Mouse (Mus musculus): ENCODE results near the gene Arhgap33. TPM values are rescaled to one million over a fixed set of nuclear protein-coding genes. Genes with fewer than 3 reads are reported as not detected.

Gene Arhgap33
- total RNA-seq, 1 experiment from 2014 or later, result 5.2 TPM

DNA sequence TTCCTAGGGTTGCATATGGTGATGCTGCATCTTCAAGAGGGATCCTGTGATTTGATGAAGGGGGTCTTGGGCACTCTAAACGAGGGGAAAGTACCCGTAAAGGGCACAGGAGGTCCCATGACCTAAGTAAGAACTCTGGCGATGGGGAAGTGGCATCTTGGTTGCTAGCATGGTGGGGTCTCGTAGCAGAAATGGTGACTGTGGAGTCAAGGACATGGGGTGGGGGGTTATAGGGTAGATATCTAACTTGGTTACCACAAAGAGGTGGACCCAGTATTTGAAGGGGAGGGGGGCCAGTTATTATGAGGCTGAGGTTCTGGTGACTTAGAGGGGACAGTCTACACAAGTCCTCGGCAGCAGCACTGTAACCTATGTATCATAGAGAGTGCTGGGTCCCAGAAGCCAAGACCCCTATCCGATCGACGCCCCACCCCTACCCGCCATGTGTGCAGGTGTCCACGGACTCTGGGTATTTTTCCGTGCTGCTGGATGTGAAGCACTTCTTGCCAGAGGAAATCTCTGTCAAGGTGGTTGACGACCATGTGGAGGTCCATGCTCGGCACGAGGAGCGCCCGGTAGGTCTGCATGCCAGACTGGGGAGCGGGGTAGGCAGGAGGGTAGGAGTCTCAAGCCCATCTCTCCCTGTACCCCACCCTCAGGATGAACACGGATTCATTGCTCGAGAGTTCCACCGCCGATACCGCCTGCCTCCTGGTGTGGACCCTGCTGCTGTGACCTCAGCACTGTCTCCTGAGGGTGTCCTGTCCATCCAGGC, 19.1 kb upstream of the Arhgap33 start:
- no peak for ATAC-seq (replicated peaks; ENCODE audit: low read depth, poor library complexity, severe bottlenecking)

DNA sequence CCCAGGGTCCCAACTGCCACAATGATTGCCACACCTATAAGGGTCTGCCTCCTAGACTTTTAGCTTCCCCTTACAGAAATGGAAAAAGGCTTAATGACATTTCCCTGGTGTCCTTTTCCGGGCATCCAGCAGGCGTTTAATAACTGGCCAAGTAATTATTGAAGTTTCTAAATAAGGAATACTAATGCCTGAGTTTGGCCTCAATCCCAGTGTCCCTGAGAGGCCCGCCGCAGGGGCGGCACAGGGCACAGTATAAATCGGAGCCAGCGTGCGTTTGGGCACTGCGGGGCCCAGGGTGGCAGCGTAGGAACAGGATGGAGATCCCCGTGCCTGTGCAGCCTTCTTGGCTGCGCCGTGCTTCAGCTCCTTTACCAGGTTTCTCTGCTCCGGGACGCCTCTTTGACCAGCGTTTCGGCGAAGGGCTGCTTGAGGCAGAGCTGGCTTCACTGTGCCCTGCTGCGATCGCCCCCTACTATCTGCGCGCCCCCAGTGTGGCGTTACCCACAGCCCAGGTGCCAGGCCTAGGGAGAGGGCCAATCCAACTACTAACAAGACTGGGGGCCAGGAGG, 18.2 kb upstream of the Arhgap33 start:
- ATAC-seq (replicated peaks; ENCODE audit: low read depth, poor library complexity, severe bottlenecking), result no peak

DNA sequence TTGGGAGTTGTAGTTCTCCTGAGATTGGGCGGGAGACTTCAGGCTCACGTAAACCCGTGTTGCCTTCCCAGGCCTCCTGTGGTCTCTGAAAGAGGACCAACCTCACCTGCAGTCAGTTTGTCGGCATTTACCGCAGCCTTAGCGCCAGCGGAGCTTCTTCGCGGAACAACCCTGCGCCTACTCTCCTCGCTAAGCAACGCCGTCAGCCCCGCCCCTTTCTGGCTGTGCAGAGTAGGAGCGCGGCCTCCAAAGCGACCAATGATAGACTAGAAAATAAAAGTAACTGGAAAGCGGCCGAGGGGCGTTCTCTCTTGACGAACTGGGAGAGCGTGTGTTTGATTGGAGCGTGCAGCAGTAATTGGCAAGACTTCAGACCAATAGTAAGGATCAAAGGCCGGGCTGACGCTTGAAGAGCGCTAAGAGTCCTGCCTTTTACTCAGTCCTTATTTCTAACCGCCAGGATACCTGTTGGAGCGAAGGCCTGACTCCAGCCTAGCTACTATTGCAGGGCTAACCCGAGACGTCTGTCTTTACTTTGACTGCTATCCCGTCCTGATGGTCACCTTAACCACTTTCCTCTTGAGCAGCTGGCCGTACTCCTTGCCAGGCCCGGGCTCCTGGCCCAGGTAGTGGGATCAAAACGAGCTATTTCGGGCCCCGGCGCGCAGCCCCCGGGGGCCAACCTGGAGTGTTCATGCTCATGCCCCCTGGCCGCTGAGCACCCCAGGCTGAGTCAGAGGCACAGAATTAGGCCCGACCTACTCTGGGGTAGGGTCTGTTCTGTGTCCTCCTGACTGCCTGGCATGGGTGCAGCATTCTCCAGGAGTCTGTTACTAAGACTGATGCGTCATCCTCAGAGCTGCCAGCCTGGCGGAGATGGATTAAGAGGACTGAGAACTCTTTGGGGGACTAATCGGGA, 17.5 kb upstream of the Arhgap33 start, which contains the start of the genes Hspb6 and Proser3:
Hspb6 (plus strand) TSS at position 77 of the 919 bp plus-strand sequence.
Proser3 (minus strand) TSS at position 198 of the 919 bp plus-strand sequence.
- peak; percentile 88 for ATAC-seq (replicated peaks; ENCODE audit: low read depth, poor library complexity, severe bottlenecking)

DNA sequence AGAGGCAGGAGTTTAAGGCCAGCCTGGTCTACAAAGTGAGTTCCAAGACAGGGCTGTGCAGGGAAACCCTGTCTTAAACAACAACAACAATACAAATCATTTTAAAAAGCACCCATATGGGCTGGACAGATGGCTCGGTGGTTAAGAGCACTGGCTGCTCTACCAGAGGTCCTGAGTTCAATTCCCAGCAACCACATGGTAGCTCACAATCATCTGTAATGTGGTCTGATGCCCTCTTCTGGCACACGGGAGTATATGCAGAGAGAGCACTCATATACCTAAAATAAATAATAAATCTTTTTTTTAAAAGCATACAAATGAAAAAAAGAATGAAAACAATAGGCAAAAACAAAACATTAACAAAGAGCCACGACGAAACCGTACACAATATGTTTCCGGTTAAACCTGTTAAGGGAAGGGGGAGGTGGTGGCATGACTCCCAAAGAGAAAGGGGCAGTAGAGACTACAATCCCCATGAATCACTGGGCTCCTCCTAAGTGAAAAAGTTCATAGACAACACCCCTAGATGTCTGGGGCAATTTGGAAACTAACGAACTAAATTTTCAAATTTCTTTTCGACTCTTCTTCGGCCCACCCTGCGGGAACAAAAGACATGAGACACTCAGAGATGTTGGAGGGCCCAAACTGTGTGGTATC, 16.7 kb upstream of the Arhgap33 start:
- peak; percentile 64 for ATAC-seq (replicated peaks; ENCODE audit: low read depth, poor library complexity, severe bottlenecking)

DNA sequence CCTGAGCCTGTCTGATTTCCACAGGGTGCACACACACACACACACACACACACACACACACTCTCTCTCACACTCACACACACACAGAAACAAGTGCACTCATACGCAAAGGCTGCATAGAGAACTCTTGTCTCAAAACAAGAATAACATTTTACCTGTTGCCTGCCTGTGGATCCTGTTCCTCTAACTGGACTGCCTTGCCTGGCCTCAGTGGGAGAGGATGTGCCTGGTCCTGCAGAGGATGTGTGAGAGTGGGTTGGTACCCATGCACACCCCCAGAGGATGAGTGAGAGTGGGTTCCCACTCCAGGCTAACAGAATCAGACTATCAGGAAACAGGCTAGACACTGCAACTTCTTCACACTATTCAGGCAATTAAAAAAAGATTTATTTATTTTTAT, 15.7 kb upstream of the Arhgap33 start:
- no peak for ATAC-seq (replicated peaks; ENCODE audit: low read depth, poor library complexity, severe bottlenecking)

DNA sequence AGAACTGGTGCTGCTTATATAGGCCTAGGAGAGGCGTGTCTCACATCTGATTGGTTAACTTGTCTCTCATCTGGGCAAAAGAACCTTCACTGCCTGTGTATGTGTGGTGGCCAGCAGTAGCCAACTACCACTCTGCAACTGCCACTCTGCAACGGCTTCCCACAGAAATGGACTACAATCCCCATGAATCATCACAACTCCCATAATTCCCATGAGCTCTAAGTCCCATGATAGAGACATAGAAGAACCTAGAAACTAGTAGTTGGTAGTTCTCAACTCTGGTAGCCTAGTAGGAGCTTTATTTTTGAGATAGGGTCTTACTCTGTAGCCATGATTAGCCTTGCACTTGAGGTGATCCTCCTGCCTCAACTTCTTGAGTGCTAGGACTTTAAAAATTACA, 15.0 kb upstream of the Arhgap33 start:
- no peak for ATAC-seq (replicated peaks; ENCODE audit: low read depth, poor library complexity, severe bottlenecking)

DNA sequence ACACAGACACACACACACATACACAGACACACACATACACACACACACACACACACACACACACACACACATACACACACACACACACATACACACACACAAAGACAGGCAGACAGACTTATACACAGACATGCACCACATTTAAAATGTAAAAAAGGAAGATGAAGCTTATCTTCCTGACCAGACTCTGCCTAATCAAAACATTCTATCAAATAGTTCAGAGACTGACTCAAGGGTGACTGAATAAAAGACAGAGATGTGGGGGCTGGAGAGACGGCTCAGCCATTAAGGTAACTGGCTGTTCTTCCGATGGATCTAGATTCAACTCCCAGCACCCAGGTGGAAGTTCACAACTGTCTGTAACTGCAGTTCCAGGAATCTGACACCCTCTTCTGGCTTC, 9.5 kb upstream of the Arhgap33 start:
- ATAC-seq (replicated peaks; ENCODE audit: low read depth, poor library complexity, severe bottlenecking), result no peak

DNA sequence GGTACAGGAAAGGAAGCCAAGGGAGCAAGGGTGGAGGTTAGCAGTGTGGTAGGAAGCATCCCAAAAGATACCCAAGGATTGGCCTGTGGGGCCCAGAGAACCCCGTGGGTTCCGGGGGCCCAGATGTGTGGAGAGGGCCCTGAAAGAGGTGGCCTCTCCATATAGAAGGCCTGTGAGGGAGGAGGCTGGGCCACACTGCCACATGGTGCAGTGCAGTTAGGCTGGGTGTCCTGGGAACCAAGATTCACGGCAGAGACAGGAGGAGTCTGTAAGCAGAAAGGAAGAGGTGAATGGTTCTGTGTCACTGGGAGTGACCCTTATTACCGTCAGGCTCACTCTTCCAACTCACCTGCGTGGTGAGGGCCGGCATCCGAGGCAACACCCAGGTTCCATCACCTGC, 5.7 kb upstream of the Arhgap33 start:
- ATAC-seq (replicated peaks; ENCODE audit: low read depth, poor library complexity, severe bottlenecking), result no peak

DNA sequence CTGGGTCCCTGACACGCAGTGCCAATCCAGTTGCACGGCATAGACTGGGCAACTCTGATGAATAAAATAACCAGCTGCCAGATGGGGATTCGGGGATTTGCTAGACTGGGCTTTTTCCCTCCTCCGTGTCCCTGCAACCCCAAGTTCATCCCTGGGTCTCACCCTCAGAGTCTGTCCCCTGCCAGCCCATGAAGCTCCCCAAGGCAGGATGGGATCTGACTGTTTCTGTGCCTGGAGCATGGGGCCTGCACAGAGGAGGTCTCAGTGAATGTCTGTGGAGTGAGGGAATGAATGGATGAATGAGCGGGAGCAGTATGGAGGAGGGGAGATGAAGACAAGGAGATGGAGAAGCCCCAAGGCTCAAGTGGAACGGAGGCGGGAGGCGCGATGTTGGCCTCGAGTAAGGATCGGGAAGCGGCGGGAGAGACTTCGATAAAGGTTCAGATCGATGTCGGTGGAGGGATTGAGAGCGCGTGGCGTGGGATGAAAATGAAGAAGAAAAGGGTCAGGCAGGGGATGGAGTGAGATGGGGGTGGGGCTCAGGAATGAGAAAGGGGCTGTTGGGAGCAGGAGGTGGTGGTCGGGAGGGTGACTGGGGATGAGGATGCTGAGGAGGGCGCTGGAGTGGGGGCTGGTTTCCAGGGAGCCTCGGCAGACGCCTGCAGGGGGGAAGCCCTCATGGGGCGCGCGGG, 773 bp downstream of the Arhgap33 start:
- no peak for ATAC-seq (replicated peaks; ENCODE audit: low read depth, poor library complexity, severe bottlenecking)

DNA sequence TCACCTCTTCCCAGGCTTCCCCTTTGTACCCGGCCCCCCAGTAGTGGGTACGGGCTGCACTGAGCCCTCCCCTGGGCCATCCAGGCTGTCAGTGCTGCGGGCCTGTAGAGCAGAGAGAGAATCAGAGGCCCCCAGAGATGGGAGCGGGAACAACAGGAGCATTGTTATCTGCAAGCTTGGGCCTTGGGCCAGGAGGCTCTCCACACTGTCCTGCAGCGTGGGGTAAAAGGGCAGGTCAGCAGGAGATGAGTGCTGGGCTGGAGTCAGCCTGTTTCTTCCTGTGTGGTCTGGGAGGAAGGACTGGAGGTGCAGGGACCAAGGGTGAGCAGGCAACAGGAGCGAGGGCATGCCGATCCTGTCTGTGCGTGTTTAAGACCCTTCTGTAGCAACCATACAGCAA, 1.9 kb downstream of the Arhgap33 start:
- ATAC-seq (replicated peaks; ENCODE audit: low read depth, poor library complexity, severe bottlenecking), result no peak

DNA sequence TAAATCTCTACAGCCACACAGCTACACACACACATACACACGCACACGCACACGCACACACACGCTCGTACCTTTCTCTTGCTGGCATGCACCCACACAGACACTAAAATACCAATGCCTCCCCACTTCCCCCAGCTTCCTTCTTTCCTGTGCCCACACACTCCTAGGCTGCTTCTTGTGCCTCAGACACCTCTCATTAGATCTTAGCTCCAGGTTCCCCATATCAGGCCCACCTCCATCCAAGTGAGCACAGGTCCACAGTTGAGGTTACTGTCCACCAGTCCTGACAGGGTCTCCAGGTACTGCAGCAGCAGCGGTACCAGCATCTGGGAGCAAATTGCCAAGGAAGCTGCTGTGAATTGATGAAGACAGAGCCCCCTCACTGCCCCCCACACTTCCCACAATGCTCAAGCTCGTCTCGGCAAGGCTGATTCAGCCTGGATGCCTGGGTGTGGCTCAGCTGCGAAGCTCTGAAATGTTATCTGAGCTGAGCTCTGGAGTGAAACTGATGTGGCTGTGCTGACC, 3.5 kb downstream of the Arhgap33 start:
- ATAC-seq (replicated peaks; ENCODE audit: low read depth, poor library complexity, severe bottlenecking), result no peak

DNA sequence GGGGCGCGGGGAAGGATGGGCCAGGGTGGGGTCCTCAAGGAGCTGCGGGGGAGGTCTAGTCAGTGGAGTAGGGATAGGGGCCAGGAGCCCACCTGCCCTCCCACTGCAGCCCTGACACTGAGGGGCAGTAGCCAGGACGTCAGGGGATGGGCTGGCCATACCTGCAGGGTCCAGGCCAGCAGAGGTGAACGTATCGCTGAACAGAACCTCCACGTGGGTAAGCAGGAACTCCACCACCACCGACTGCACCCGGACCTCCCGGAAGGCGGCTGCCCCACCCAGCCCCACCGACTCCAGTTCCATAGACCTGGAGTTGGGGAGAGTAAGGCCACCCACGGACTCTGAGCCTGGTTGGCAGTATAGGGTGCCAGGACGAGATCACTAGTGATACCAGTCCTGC, 7.9 kb downstream of the Arhgap33 start:
- ATAC-seq (replicated peaks; ENCODE audit: low read depth, poor library complexity, severe bottlenecking), result no peak

DNA sequence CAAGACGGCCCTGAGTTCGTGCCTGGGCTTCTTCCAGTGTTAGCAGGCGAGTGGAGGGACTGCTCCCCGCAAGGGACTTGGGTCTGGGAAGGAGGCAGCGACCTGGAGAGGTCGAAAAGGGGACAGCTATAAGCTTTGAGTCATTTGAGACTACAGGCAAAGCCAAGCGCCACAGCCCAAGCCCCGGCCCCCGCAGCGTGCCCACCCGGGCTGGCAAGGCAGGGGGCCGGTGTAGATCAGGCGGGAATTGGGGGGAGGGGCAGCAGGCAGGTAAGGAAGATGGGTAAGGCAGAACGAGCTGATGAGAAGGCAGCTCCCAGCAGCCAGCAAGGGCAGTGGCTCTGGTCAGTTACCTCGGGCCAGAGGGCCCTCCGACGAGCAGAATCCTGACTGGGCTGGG, 8.5 kb downstream of the Arhgap33 start:
- ATAC-seq (replicated peaks; ENCODE audit: low read depth, poor library complexity, severe bottlenecking), result no peak

DNA sequence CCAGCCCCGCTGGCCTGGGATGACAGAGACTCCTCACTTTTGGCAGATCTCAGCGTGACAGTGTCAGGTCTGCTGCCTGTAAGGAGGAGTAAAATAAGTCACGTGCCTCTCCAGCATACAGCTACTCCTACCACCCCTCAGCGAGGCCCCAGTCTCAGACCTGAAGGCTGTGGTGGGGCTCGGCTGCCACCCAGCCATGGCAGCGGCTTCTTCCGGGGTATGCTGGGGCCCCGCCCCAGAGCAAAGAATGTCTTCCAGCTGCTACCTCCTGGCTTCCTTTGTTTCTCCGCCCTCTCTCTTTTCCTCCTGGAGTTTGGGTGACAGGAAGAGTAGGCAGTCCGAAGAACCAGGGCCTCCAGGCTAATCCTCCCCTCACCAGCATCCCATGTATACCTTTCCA, 8.9 kb downstream of the Arhgap33 start:
- no peak for ATAC-seq (replicated peaks; ENCODE audit: low read depth, poor library complexity, severe bottlenecking)

DNA sequence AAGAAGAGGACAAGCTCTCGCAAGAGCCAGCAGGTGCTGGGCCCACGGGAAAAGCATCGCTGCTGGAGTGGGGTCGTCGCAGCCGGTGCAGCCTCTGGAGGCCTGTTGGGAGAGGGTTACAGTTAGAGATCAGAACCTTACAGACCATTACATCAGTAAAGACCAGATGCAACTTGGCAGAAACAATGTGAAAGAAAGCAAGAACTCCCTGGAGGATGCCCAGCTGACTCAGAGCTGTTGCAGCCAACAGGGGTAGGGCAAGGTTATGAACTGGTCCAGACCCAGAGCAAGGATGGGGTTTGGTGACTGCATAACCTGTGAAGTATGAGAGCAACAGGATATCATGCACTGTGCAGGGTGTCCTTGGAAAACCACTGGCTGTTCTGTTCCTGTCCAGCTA, 10.4 kb downstream of the Arhgap33 start:
- ATAC-seq (replicated peaks; ENCODE audit: low read depth, poor library complexity, severe bottlenecking), result no peak

DNA sequence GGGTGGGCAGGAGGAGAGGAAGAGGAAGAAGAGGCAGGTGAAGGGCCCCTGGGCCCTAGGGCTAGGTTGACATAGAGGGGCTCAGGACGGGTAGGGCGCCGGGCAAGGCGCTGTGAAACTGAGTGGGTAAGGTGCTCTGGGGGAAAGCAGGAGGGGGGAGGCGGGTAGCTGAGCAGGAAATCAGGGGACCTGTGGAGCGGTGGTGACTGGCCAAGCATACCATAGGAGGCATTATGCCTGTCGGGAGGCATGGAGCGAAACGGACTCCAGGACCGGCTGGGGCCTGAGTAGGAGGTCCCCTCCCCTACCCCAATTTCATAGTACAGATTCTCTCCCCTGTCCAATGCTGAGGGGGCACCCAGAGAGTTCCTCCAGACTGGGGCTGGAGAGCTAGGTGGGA, 12.0 kb downstream of the Arhgap33 start:
- ATAC-seq (replicated peaks; ENCODE audit: low read depth, poor library complexity, severe bottlenecking), result no peak

DNA sequence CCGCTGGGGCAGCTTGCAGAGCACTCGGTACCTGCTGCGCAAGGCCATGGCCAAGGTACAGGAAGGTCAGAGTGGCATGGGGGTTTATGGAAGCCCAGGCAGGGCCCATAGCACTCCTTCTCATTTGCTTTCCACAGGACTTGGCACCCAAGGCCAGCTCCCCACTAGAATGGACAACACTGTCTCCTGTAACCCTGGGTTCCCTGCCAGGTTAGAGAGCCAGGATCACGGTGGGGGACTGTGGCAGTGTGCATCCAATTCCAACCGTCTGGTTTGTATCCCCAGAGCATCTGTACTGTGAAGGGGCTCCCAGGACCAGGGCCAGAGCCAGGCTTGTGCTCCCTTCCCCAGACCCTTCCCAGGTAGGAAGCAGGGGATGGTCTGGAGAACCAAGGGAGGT, 14.0 kb downstream of the Arhgap33 start:
- no peak for ATAC-seq (replicated peaks; ENCODE audit: low read depth, poor library complexity, severe bottlenecking)

DNA sequence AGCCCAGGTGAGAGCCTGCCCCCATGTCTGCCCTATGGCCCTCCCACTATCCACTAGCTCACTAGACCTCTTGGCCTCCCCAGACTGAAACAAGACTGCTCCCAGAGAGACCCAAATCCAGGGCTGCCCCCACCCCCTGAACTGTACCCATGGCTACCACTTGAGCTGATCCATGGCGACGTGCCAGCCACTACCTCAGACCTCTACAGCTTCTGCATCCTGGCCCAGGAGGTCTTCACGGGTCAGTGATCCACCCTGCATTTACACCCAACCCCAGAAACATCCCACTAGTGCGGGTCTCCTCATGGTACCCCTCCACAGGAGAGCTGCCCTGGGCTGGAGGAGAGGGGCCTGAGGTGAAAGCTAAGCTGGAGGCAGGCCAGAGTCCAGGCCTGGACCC, 14.5 kb downstream of the Arhgap33 start:
- ATAC-seq (replicated peaks; ENCODE audit: low read depth, poor library complexity, severe bottlenecking), result no peak

DNA sequence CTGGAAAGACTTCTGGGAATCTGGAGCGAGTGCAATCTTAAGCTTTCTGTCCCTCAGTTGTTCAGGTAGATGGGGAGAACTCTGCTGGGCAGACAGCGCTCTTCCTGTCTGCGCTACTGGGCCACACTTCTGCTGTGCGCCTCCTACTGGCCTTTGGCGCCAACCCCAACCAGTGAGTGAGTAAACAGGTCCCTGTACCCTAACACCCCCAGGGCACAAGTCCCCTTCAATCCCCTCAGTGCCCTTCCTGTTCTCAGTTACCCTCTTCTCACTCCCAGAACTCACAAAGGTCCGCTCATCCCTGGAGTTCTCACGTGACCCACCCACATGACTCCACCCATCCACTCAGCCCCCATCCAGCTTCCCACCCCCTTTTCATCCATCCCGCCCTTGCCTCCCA, 16.5 kb downstream of the Arhgap33 start:
- ATAC-seq (replicated peaks; ENCODE audit: low read depth, poor library complexity, severe bottlenecking), result no peak
